Mouse (Mus musculus): Measurements from ENCODE around the gene Arhgef28. TPM values are rescaled to one million over a fixed set of nuclear protein-coding genes. Genes with fewer than 3 reads are reported as not detected.

Arhgef28 gene
- total and polyA plus RNA-seq, 3 experiments, result not detected

DNA sequence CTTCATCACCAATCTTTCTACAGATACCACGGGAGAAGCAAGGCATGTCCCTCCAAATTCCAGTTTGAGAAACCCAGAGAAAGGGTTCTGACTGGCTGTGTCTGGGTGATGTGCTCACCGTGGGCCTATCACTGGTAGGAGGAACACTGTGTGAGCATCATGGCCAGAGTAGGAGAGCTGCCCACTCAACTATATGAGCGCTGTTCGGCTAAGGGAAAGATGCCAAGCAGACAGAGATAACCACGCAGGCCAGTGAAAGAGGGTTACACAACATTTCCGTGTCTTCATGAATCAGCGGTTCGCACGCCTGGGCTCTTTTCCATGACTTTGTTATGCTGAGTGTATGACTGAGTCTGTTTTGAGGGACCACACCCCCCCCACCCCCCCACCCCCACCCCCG is 197.7 kb downstream of the Arhgef28 start:
- H3K9ac ChIP-seq (ENCODE audit: control insufficient read depth, low read depth, low read length, poor library complexity, severe bottlenecking), result no peak overlapping the region
- TF ChIP-seq MAZ (IDR thresholded peaks at IDR 0.05; ENCODE audit: low read depth, low read length) (no peak), NELFE (IDR thresholded peaks at IDR 0.05; ENCODE audit: low read depth, low read length) (no peak), ZNF384 (IDR thresholded peaks at IDR 0.05; ENCODE audit: low read depth, low read length) (no peak), MYC (IDR thresholded peaks at IDR 0.05; ENCODE audit: low read depth, low read length) (no peak), EP300 (IDR thresholded peaks at IDR 0.05; ENCODE audit: low read depth in 1 of 2, low read length in 2 of 2) (no peak), ZMIZ1 (IDR thresholded peaks at IDR 0.05; ENCODE audit: low read depth, low read length) (no peak), UBTF (IDR thresholded peaks at IDR 0.05; ENCODE audit: borderline replicate concordance, insufficient read depth, low read depth, low read length) (no peak), MEF2A (IDR thresholded peaks at IDR 0.05; ENCODE audit: extremely low read depth, insufficient replicate concordance, low read depth, low read length, poor library complexity, severe bottlenecking) (no peak), BHLHE40 (IDR thresholded peaks at IDR 0.05; ENCODE audit: borderline replicate concordance, low read depth, low read length) (no peak)
- H3K79me2 ChIP-seq (ENCODE audit: control insufficient read depth, insufficient read depth, low read length, poor library complexity), result no peaks in the 10 kb centered on the region
- H3K9me3 ChIP-seq (replicated peaks; ENCODE audit: insufficient read depth, low read length), result no peaks in the 10 kb centered on the region
- H3K4me1 ChIP-seq (ENCODE audit: control insufficient read depth in 1 of 2, insufficient read depth in 2 of 2, low read length in 2 of 2), result no peaks in the 10 kb centered on the region
- H3K36me3 ChIP-seq (ENCODE audit: control insufficient read depth in 1 of 2, insufficient read depth in 2 of 2, low read length in 2 of 2), result no peaks in the 10 kb centered on the region
- H3K4me3 ChIP-seq (ENCODE audit: control insufficient read depth in 1 of 2, insufficient read depth in 1 of 2, low read depth in 2 of 2, low read length in 2 of 2), result no peak overlapping the region
- no peaks in the 10 kb centered on the region for H3K27me3 ChIP-seq (ENCODE audit: control insufficient read depth in 1 of 2, insufficient read depth in 2 of 2, low read length in 2 of 2)
- DNase-seq (ENCODE audit: low read depth, low spot score), result no peak
- H3K27ac ChIP-seq (ENCODE audit: control insufficient read depth, low read depth, low read length), result no peak overlapping the region

DNA sequence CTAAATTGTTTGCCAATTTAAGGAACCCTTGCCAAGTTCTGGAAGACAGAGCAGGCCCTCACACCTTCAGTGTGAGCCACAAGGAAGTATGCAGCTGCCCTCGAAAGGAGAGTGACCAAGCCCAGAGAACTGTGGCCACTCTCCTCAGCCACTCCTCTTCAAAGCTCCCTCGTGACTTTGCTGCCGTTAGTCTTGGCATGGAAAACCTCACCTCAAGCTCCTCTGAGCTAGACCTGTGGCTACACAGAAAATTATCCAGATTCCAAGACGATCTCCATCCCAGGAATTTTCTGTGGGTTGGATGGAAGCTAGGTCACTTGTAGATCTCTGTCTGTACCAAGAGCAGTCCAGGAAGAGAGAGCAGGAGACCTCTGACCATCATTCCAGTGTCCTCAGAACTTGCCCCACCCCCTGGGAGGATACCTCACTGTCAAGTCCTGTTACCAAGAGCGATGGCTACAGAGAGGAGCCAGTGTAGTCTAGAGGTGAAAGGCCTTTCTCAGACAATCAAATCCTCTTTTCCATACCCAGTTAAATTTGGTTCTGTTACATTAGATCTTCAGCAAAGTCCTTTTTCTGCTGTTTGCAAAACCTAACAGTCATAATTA is 200.5 kb downstream of the Arhgef28 start:
- TF ChIP-seq MAZ (IDR thresholded peaks at IDR 0.05; ENCODE audit: low read depth, low read length) (no peak), CHD2 (IDR thresholded peaks at IDR 0.05; ENCODE audit: low read length) (no peak), ETS1 (IDR thresholded peaks at IDR 0.05; ENCODE audit: low read depth, low read length) (no peak), MEF2A (IDR thresholded peaks at IDR 0.05; ENCODE audit: extremely low read depth, insufficient replicate concordance, low read depth, low read length, poor library complexity, severe bottlenecking) (no peak), E2F4 (IDR thresholded peaks at IDR 0.05; ENCODE audit: borderline replicate concordance, low read depth, low read length) (no peak), POLR2A (IDR thresholded peaks at IDR 0.05; ENCODE audit: control insufficient read depth in 1 of 2, insufficient read depth in 1 of 2, low read depth in 1 of 2, low read length in 2 of 2, poor library complexity in 1 of 2) (no peak), NELFE (IDR thresholded peaks at IDR 0.05; ENCODE audit: low read depth, low read length) (no peak), POLR2AphosphoS2 (IDR thresholded peaks at IDR 0.05; ENCODE audit: low read length) (no peak), KAT2A (conservative IDR thresholded peaks at IDR 0.05; ENCODE audit: low read depth, low read length) (no peak), ZC3H11A (IDR thresholded peaks at IDR 0.05; ENCODE audit: low read depth, low read length) (no peak), CHD1 (IDR thresholded peaks at IDR 0.05; ENCODE audit: low read depth, low read length) (no peak), NRF1 (IDR thresholded peaks at IDR 0.05; ENCODE audit: insufficient read depth, low read depth, low read length, poor library complexity, severe bottlenecking) (no peak), SIN3A (IDR thresholded peaks at IDR 0.05; ENCODE audit: low read length) (no peak), JUND (IDR thresholded peaks at IDR 0.05; ENCODE audit: low read depth, low read length) (no peak), RAD21 (IDR thresholded peaks at IDR 0.05; ENCODE audit: low read depth, low read length) (no peak), RCOR1 (IDR thresholded peaks at IDR 0.05; ENCODE audit: low read depth, low read length) (no peak)
- Histone ChIP-seq H3K9me3 (replicated peaks; ENCODE audit: insufficient read depth, low read length) (no peaks in the 10 kb centered on the region), H3K27me3 (ENCODE audit: control insufficient read depth in 1 of 2, insufficient read depth in 2 of 2, low read length in 2 of 2) (no peaks in the 10 kb centered on the region)

More for the DNA sequence above, 200.5 kb downstream of the Arhgef28 start:
- Histone ChIP-seq H3K79me2 (ENCODE audit: control insufficient read depth, insufficient read depth, low read length, poor library complexity) (no peaks in the 10 kb centered on the region), H3K36me3 (ENCODE audit: control insufficient read depth in 1 of 2, insufficient read depth in 2 of 2, low read length in 2 of 2) (no peaks in the 10 kb centered on the region), H3K27ac (ENCODE audit: control insufficient read depth, low read depth, low read length) (no peak overlapping the region), H3K9ac (ENCODE audit: control insufficient read depth, low read depth, low read length, poor library complexity, severe bottlenecking) (no peak overlapping the region), H3K4me1 (ENCODE audit: control insufficient read depth in 1 of 2, insufficient read depth in 2 of 2, low read length in 2 of 2) (no peaks in the 10 kb centered on the region), H3K4me3 (ENCODE audit: control insufficient read depth in 1 of 2, insufficient read depth in 1 of 2, low read depth in 2 of 2, low read length in 2 of 2) (no peak overlapping the region)
- DNase-seq (ENCODE audit: low read depth, low spot score), result no peak
